Mouse (Mus musculus) frontal cortex, postnatal 25 days (tissue): ENCODE data around the gene D3Ertd254e.

Source experiments
- DNase-seq, 2 experiments: peaks; one replicate each; pipeline ENCODE4 v3.0.0; 2022; ENCODE audit warnings: low spot score in 2 of 2

Gene D3Ertd254e

DNA sequence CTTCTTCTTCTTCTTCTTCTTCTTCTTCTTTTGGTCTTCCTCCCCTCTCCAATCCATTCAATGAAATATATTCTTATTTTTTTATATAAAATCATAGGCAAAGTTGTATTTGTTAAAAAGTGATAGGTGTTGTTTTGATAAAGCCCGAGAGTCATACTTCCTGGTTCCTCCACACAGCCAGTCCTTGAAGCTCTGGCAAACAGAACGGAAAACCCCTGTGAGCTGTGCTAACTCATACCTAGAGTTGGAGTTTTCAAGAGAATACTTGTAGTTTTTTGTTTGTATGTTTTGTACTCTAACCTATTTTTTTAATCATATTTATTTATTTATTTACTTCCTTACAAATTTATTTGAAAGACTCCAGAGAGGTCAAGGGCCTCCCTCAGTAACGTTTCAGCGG is 61.9 kb downstream of the D3Ertd254e start:
- DNase-seq, result no peak
